ENCODE assay signal across 42 mouse cellular contexts in the genomic region with DNA sequence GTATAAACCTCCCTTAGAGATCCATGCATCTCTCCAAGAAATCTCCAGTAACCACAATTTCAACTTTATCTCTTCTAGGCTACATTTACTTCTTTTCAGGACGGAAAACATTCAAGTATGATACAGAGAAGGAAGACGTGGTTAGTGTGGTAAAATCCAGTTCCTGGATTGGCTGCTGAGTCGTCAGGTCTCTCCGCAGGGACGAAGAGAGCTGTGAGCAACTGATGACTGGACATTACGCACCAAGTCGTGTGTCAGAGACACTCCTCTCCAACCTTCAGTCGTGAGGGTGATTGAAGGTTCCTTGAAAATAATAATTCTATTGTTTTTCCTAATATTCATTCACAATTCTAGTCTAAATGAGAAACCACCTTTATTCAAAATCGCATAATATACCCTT. TPM values are rescaled to one million over a fixed set of nuclear protein-coding genes. Genes with fewer than 3 reads are reported as not detected.
"Had no signal": no experiment of that assay in that cellular context is flagged by ENCODE, and none has a peak within 500 bp of the region (broad histone marks: within the 10 kb centered on the region; RNA-seq: fewer than 3 reads in every experiment).

No protein-coding gene starts in this region.

- H3K27me3 ChIP-seq: heart, embryonic 12.5 days; hindbrain, embryonic 12.5 days; intestine, embryonic 15.5 days; limb, embryonic 13.5 days; limb, embryonic 15.5 days; liver, embryonic 12.5 days had no signal

- H3K36me3 ChIP-seq: heart, embryonic 10.5 days; heart, embryonic 12.5 days; hindbrain, embryonic 10.5 days; hindbrain, embryonic 12.5 days; intestine, embryonic 15.5 days; limb, embryonic 13.5 days; limb, embryonic 15.5 days; liver, embryonic 12.5 days had no signal

- H3K4me1 ChIP-seq: heart, embryonic 10.5 days; heart, embryonic 12.5 days; hindbrain, embryonic 10.5 days; hindbrain, embryonic 12.5 days; intestine, embryonic 15.5 days; limb, embryonic 13.5 days; limb, embryonic 15.5 days; liver, embryonic 12.5 days had no signal

- H3K4me2 ChIP-seq: heart, embryonic 12.5 days; hindbrain, embryonic 12.5 days; hindbrain, embryonic 14.5 days; intestine, embryonic 15.5 days; limb, embryonic 13.5 days; limb, embryonic 15.5 days; liver, embryonic 12.5 days had no signal

- H3K9ac ChIP-seq: heart, embryonic 12.5 days; hindbrain, embryonic 12.5 days; hindbrain, embryonic 14.5 days; intestine, embryonic 15.5 days; limb, embryonic 13.5 days; limb, embryonic 15.5 days; liver, embryonic 12.5 days; liver, embryonic 14.5 days had no signal

- DNase-seq: gastrocnemius, postnatal 14 days; gastrocnemius, postnatal 36 days; heart, adult 2 months; heart, postnatal 10 days; heart, postnatal 4 days; kidney, adult 18-20 months; kidney, adult 8-10 months; kidney, postnatal 10 days; kidney, postnatal 25 days; kidney, postnatal 4 days; layer of hippocampus, adult 9-11 months; layer of hippocampus, postnatal 36 days; left cerebral cortex, postnatal 4 days had no signal

- ATAC-seq: hindbrain, embryonic 16.5 days; inflammation-experienced regulatory T-cells, adult 6 months; intestine, embryonic 15.5 days; intestine, postnatal 0 days; liver, embryonic 12.5 days had no signal

- H3K27ac ChIP-seq: heart, adult 2 months; heart, embryonic 10.5 days; hindbrain, embryonic 10.5 days; hindbrain, embryonic 12.5 days; hindbrain, embryonic 14.5 days; intestine, embryonic 15.5 days; limb, embryonic 13.5 days; limb, embryonic 15.5 days; liver, embryonic 12.5 days; liver, embryonic 14.5 days had no signal

- H3K4me3 ChIP-seq: heart, adult 2 months; heart, embryonic 10.5 days; heart, embryonic 12.5 days; hindbrain, embryonic 10.5 days; hindbrain, embryonic 12.5 days; intestine, embryonic 15.5 days; limb, embryonic 13.5 days; limb, embryonic 15.5 days; liver, embryonic 12.5 days had no signal

- H3K9me3 ChIP-seq: heart, embryonic 10.5 days; heart, embryonic 12.5 days; hindbrain, embryonic 10.5 days; hindbrain, embryonic 12.5 days; intestine, embryonic 15.5 days; limb, embryonic 13.5 days; limb, embryonic 15.5 days; liver, embryonic 12.5 days had no signal

RNA-seq across cellular contexts. Expression of a gene that starts 18.9 kb away (rescaled TPM):
- total RNA-seq: gastrocnemius, adult 18-20 months; gastrocnemius, adult 8-10 months; gastrocnemius, postnatal 14 days; gastrocnemius, postnatal 36 days; heart, adult 2 months; heart, postnatal 10 days; heart, postnatal 25 days; heart, postnatal 4 days; layer of hippocampus, adult 8-10 months; layer of hippocampus, postnatal 14 days; layer of hippocampus, postnatal 36 days; left cerebral cortex, adult 18-20 months; left cerebral cortex, adult 8-10 months; left cerebral cortex, postnatal 10 days; left cerebral cortex, postnatal 25 days; left cerebral cortex, postnatal 4 days had no signal
- polyA plus RNA-seq: heart, adult 2 months; heart, embryonic 10.5 days; heart, embryonic 12.5 days; heart, embryonic 14.5 days; heart, embryonic 16.5 days; hindbrain, embryonic 10.5 days; hindbrain, embryonic 12.5 days; hindbrain, embryonic 14.5 days; hindbrain, embryonic 16.5 days; inflammation-experienced regulatory T-cells, adult 6 months; kidney, embryonic 14.5 days; kidney, embryonic 16.5 days; limb, embryonic 11.5 days; limb, embryonic 13.5 days; liver, adult 2 months; liver, embryonic 12.5 days; liver, embryonic 14.5 days had no signal

RNA-seq across cellular contexts. Expression of a gene that starts 45.0 kb away (rescaled TPM):
- total RNA-seq: gastrocnemius, adult 18-20 months; gastrocnemius, adult 8-10 months; gastrocnemius, postnatal 14 days; gastrocnemius, postnatal 36 days; heart, adult 2 months; heart, postnatal 10 days; heart, postnatal 25 days; heart, postnatal 4 days; layer of hippocampus, adult 8-10 months; layer of hippocampus, postnatal 14 days; layer of hippocampus, postnatal 36 days; left cerebral cortex, adult 18-20 months; left cerebral cortex, adult 8-10 months; left cerebral cortex, postnatal 10 days; left cerebral cortex, postnatal 25 days; left cerebral cortex, postnatal 4 days had no signal
- polyA plus RNA-seq: gonadal fat pad, adult 2 months; heart, adult 2 months; heart, embryonic 10.5 days; heart, embryonic 12.5 days; heart, embryonic 14.5 days; heart, embryonic 16.5 days; hindbrain, embryonic 10.5 days; hindbrain, embryonic 12.5 days; hindbrain, embryonic 14.5 days; hindbrain, embryonic 16.5 days; inflammation-experienced regulatory T-cells, adult 6 months; kidney, embryonic 14.5 days; kidney, embryonic 16.5 days; limb, embryonic 11.5 days; limb, embryonic 13.5 days; limb, embryonic 15.5 days; liver, adult 2 months; liver, embryonic 12.5 days; liver, embryonic 14.5 days had no signal
